Mouse (Mus musculus): ENCODE measurements around the gene Adgb. TPM values are rescaled to one million over a fixed set of nuclear protein-coding genes. Genes with fewer than 3 reads are reported as not detected.

Adgb gene
- polyA plus RNA-seq (2015; fragmentation: Nextera tagmentation; extraction: Ambion mirVana), result 0.10 and 0.12 TPM in 2 replicates

DNA sequence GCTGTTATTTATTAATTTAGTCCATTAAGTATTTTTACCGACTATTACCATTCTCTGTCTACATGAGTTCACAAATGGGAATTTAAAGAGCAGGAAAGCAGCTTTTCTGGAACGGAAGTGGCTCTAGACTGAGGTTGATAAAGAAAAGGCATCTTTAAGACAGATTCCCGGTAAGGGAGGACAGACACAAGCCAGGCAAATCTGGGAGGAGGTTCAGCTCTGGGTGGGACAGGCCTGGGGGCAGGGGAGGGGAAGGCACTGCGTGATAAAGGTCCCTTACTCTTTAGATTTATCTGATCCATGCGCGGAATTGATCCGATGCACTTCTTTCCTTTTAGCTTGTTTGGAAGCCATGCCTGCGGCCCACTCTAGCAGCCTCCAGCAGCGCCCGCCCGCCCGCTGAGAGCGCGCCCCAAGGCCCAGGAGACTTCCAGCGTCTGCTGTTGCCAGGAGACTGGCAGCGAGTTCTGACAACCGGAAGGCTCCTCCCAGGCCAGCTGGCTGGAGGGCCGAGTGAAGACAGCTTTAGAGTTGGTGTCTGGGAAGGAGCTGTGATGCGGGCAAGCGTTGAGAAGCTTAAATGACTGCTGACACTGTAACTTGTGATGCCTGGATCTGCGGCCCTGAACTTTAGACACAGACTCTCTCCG lies at the start of gene Adgb:
Gene Adgb (minus strand): TSS at position 366 of the 650 bp plus-strand sequence.

Other genes with a start within 250 kb of the Adgb start
- gene Rab32, start 85.9 kb upstream of the Adgb start, polyA plus RNA-seq (2015; fragmentation: Nextera tagmentation; extraction: Ambion mirVana), result 8.0 and 12.3 TPM in 2 replicates
- gene Gm10944, start 209.0 kb upstream of the Adgb start, polyA plus RNA-seq (2015; fragmentation: Nextera tagmentation; extraction: Ambion mirVana), result not detected in 2 replicates

All from skeletal muscle tissue, postnatal 0 days (tissue).